Mouse (Mus musculus) cerebellum, adult 2 months (tissue): ENCODE results near the gene Nit2.

Source experiments
- CTCF ChIP-seq: fragments of 200-500 bp; IDR thresholded peaks from 2 replicates; pipeline ENCODE4 v1.5.1; 2011; ENCODE audit warnings: low read depth, mild to moderate bottlenecking, control low read depth, low read length, moderate library complexity, borderline replicate concordance; ENCODE audit not compliant: insufficient read depth
- POLR2A ChIP-seq: fragments of 200-500 bp; IDR thresholded peaks from 2 replicates; pipeline ENCODE4 v1.6.1; 2011; ENCODE audit warnings: low read length, control low read depth, borderline replicate concordance; ENCODE audit not compliant: insufficient read depth

- TF ChIP-seq POLR2A (no peak), CTCF (no peak)
These were observed 14.9 kb upstream of the Nit2 start for GRCm38 (mm10) chr16:57182037-57182436.
